Mouse (Mus musculus): ENCODE measurements around the gene Gm20532.

Gm20532 gene

DNA sequence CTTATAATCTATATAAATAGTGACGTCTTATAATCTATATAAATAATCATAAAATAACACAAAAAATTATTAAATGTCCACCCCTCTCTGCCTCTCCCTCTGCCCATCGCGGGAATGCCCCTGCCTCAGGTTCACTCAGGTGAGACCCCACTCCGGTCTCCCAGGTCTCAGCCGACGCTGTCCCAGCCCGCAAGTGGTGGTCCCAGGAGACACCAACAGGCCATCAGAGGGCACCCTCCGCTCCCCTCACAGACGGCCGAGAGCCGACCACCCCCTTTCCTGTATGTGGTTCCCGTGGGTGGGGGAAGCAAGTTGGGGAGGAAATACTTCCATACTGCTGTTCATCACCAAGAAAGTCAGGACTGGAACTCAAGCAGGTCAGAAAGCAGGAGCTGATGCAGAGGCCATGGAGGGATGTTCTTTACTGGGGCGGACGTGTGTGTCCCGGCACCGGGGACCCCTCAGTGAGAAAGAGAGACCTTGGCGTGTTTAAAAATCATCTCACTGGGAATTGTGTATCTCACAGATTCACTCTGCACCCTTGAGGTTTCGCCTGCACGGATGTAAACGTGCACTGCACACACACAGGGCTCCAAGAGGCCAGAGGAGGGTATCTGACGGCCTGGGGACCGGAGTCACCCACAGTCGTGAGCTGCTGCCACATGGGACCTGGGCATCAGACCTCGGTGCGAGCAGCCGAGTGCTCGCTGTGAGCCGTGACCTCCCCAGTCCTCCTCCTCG lies 75.5 kb downstream of the Gm20532 start:
- peak; percentile 35 for DNase-seq

DNA sequence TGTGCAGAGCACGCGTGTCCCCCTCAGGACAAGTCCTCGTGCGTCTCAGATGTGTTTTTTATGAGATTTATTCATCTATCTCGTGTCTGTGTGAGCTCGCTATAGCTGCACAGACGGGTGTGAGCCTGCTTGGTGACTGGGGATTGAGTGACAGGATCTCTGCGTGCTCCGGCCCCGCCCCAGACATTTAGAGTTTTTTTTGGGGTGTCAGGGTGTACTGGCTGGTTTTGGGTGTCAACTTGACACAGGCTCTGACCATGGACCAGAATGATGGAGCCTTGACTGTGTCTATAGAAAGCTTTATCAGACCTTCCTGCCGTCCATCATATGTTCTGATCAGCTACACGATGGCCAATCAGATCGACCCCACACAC lies 76.1 kb downstream of the Gm20532 start:
- DNase-seq, result no peak

- no peak for DNase-seq
Measured at GRCm38 (mm10) chr2:26663112-26663511, 76.7 kb downstream of the Gm20532 start.

- DNase-seq, result peak; percentile 70
Measured at GRCm38 (mm10) chr2:26663551-26663950, 77.1 kb downstream of the Gm20532 start.

- DNase-seq, result peak; percentile 33
Measured at GRCm38 (mm10) chr2:26668746-26669145, 82.3 kb downstream of the Gm20532 start.

GRCm38 (mm10) chr2:26671182-26671581 lies 84.7 kb downstream of the Gm20532 start, which contains the start of gene Lcn4:
TSS of gene Lcn4 (minus strand) at chr2:26671282.
- DNase-seq, result no peak
